ENCODE assay signal across 12 mouse cellular contexts in the genomic region with DNA sequence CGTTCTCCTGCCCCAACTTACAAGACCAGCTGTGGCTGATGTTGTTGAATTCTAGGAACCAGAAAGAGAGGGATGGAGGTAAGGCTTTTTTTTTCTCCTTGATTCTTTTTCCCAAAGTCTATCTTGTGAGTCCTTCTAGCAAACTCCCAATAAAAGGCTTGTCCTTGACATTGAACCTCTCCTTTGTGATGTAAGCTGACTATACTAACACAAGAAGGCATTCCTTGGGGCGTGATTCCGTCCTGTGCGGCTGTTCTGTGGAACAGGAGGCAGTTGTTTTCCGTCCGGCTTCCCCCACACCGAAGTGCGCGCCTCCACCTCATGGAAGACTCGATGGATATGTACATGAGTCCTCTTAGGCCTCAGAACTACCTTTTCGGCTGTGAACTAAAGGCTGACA. TPM values are rescaled to one million over a fixed set of nuclear protein-coding genes. Genes with fewer than 3 reads are reported as not detected.
DNase-seq lines count a peak whose midpoint lies in the region; ATAC-seq lines count a peak whose summit lies in the region.
"Not testable (repeated sequence)": the region's sequence is repeated elsewhere in the genome, so short reads cannot be mapped to it uniquely, and the experiment has no call there.
"Had no signal": no experiment of that assay in that cellular context is flagged by ENCODE, and none has a peak within 500 bp of the region (broad histone marks: within the 10 kb centered on the region; RNA-seq: fewer than 3 reads in every experiment).

No protein-coding gene starts in this region.

- 94% methylated on average over 10 of the region's 11 CpGs for WGBS in midbrain, embryonic 11.5 days

- in situ Hi-C loops in ES-E14 (cut with MboI; ENCODE audit: low sequenced_read_pairs in 2 of 2, unreplicated experiment in 2 of 2) = not testable (repeated sequence)

- H3K27ac ChIP-seq in ES-E14 (ENCODE audit: insufficient read depth, low read depth, low read length, poor library complexity, severe bottlenecking); midbrain, embryonic 11.5 days (ENCODE audit: low read depth, low read length): not testable (repeated sequence)

- H3K9me3 ChIP-seq in ES-E14 (ENCODE audit: control insufficient read depth, insufficient read depth, low read depth, low read length); midbrain, embryonic 11.5 days (ENCODE audit: control insufficient read depth, low read length): not testable (repeated sequence)

- H3K4me1 ChIP-seq in ES-E14 (ENCODE audit: control insufficient read depth in 2 of 2, insufficient read depth in 2 of 2, low read length in 2 of 2, poor library complexity in 1 of 2); midbrain, embryonic 11.5 days (ENCODE audit: control insufficient read depth, insufficient read depth, low read length): not testable (repeated sequence)

- not testable (repeated sequence) for H3K36me3 ChIP-seq in ES-E14 (ENCODE audit: control insufficient read depth, insufficient read depth, low read length, poor library complexity, severe bottlenecking); midbrain, embryonic 11.5 days (ENCODE audit: control insufficient read depth, insufficient read depth, low read length)

- DNase-seq in ES-CJ7 (ENCODE audit: low read depth, low spot score) = peak; percentile 86
- DNase-seq in ES-E14 (ENCODE audit: low read depth, low spot score) = peak; percentile 28
- peak; percentile 86 for DNase-seq in R1 (ENCODE audit: low read depth, low spot score)
- DNase-seq in ZHBTc4 (ENCODE audit: low read depth, low spot score) = peak; percentile 80
- DNase-seq in midbrain, embryonic 11.5 days (ENCODE audit: low spot score, missing footprints) = peak; percentile 8

- not testable (repeated sequence) for ATAC-seq in midbrain, embryonic 11.5 days (ENCODE audit: low FRiP score)

- not testable (repeated sequence) for H3K9ac ChIP-seq in ES-E14 (ENCODE audit: insufficient read depth, low read depth, low read length, poor library complexity, severe bottlenecking); midbrain, embryonic 11.5 days (ENCODE audit: low read length)

- not testable (repeated sequence) for H3K4me2 ChIP-seq in midbrain, embryonic 11.5 days

- H3K4me3 ChIP-seq in ES-E14 (ENCODE audit: insufficient read depth in 1 of 2, low read depth in 1 of 2, low read length in 2 of 2, poor library complexity in 1 of 2, severe bottlenecking in 1 of 2); midbrain, embryonic 11.5 days (ENCODE audit: low read depth, low read length): not testable (repeated sequence)

- H3K27me3 ChIP-seq in midbrain, embryonic 11.5 days (ENCODE audit: control insufficient read depth, insufficient read depth, low read length) = not testable (repeated sequence)

RNA-seq across cellular contexts. Expression of gene Ccn6, which starts 34.6 kb away (rescaled TPM):
- total RNA-seq in ES-E14 (2012; rRNA removed) = 0.26 TPM in 1 of 2 replicates, not detected in the other
- 0.20 and 0.29 TPM in 2 replicates for polyA plus RNA-seq in midbrain, embryonic 11.5 days (2014; fragmentation: Nextera tagmentation; extraction: Ambion mirVana)
- total RNA-seq: adrenal gland, adult 2 months; CH12.LX; G1E; MEL had no signal
- polyA plus RNA-seq: activated CD4-positive, CD25-positive, alpha-beta regulatory T cell, adult 4 months; C2C12; CD4-positive, CD25-positive, alpha-beta regulatory T cell, adult 4 months; G1E had no signal

Comparison
In these comparisons a context has a peak if more than half of its experiments do, and no peak if none do; other contexts are left out.
1. DNase-seq: peak in every context shown above with its lines; median percentile 86 in ES-CJ7; 86 in R1; 80 in ZHBTc4; 28 in ES-E14; 8 in midbrain, embryonic 11.5 days.